Mouse (Mus musculus) myocyte (in vitro differentiated cells): ENCODE results near the gene Slc25a21.

Experiments
- CEBPB ChIP-seq: IDR thresholded peaks from 2 replicates; pipeline ENCODE4 v1.6.1; 2011; ENCODE audit warnings: mild to moderate bottlenecking, moderate library complexity; ENCODE audit not compliant: poor library complexity, insufficient read depth, severe bottlenecking
- E2F4 ChIP-seq: IDR thresholded peaks from one replicate; pipeline ENCODE4 v1.6.1; 2011; ENCODE audit warnings: mild to moderate bottlenecking, control low read depth, moderate library complexity; ENCODE audit not compliant: insufficient read depth
- MAX ChIP-seq: IDR thresholded peaks from one replicate; pipeline ENCODE4 v1.6.1; 2011; ENCODE audit warnings: low read depth, mild to moderate bottlenecking, control low read depth
- MYOG ChIP-seq, 3 experiments: IDR thresholded peaks; one replicate each; pipeline ENCODE4 v1.6.1; 2011; ENCODE audit warnings: control low read depth in 2 of 3, low read depth in 2 of 3, mild to moderate bottlenecking in 2 of 3; ENCODE audit not compliant: insufficient read length in 2 of 3, control insufficient read depth in 1 of 3, insufficient read depth in 1 of 3
- POLR2A ChIP-seq: IDR thresholded peaks from one replicate; pipeline ENCODE4 v1.6.1; 2011; ENCODE audit warnings: low read depth, mild to moderate bottlenecking, control low read depth, moderate library complexity; ENCODE audit not compliant: insufficient read length
- POLR2AphosphoS2 ChIP-seq: IDR thresholded peaks from one replicate; pipeline ENCODE4 v1.6.1; 2011; ENCODE audit warnings: low read depth, control low read depth; ENCODE audit not compliant: insufficient read length
- TCF12 ChIP-seq: IDR thresholded peaks from one replicate; pipeline ENCODE4 v1.6.1; 2011; ENCODE audit warnings: mild to moderate bottlenecking, control low read depth; ENCODE audit not compliant: poor library complexity, insufficient read depth, severe bottlenecking
- USF1 ChIP-seq: IDR thresholded peaks from one replicate; pipeline ENCODE4 v1.6.1; 2011; ENCODE audit warnings: low read depth, mild to moderate bottlenecking, control low read depth, moderate library complexity

DNA sequence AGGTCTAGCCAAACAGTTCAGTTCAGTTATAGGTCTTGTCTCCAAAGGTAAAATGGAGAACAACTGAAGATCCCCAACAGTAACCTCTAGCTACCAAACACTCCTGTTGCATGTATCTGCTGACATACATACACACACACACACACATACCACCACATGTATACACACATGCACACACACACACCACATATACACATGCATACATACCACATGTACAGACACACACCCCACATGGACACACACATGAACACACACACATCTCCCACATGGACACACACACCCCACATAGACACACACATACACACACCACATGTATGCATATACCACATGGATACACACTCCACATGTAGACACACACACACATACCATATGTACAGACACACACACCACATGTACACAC lies 997 bp upstream of the Slc25a21 start:
- TF ChIP-seq MYOG (IDR thresholded peaks at IDR 0.05; ENCODE audit: control insufficient read depth in 1 of 3, insufficient read depth in 1 of 3, insufficient read length in 2 of 3, low read depth in 2 of 3) (no peak), USF1 (no peak), POLR2AphosphoS2 (no peak), POLR2A (no peak), CEBPB (no peak), E2F4 (no peak), MAX (no peak), TCF12 (no peak)
